Mouse (Mus musculus): ENCODE data around the gene Mpz.

The Mpz gene

DNA sequence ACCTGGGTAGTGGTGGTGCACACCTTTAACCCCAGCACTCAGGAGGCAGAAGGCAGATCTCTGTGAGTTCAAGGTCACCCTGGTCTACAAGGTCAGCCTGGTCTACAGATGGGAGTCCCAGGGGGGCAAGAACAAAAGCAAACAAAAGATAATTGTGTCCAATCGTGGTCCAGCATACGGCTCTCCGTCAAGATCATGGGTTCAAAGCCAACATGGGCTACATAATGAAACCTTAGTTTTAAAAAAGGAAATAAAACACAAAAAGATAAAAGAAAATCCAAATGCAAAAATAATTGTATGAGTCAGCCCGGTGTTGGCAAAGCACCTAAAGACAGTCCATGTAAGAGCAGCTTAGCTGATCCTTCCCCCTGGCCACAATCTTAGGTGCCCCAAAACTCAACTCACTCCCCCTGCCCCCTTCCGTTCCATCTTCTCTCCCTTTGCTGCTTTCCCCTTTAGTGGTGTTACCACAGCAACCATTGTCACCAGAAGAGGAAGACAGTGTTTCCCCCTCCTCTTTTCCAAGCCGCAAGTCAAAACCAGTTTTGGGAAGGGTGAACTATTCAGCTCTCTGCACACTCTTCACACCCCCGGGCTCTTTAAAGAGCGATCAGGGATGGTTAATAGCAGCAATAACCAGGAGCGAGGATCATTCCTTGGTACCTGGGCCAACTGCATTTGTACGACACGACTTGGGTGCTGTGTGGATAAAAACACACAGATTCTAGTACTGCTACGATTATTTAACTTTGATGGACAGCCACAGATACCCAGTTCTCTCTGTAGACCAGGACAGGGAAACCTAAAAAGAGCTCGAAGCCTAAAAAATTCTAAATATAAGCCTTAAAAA lies 37.6 kb downstream of the Mpz start:
- no peak for DNase-seq (ENCODE audit: low spot score in 2 of 2)

DNA sequence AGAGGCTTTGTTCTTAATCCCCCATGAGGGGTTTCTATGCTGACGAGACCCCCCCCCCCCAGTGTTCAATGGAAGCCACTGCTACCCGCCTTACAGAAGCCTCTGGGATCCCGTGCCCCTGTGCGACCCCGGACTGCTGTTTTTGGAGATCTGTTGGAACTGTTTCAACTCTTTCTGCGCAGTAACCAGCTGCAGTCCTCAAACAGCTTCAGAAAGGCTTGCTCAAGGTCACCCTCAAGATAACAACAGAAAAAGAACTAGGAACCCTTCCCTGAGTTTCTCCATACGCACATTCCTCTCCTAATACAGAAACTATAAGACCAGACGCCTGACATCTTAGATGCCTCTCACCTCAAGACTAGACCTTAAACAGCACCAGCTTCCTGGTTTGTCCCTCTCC lies 38.5 kb downstream of the Mpz start:
- no peak for DNase-seq (ENCODE audit: low spot score in 2 of 2)

DNA sequence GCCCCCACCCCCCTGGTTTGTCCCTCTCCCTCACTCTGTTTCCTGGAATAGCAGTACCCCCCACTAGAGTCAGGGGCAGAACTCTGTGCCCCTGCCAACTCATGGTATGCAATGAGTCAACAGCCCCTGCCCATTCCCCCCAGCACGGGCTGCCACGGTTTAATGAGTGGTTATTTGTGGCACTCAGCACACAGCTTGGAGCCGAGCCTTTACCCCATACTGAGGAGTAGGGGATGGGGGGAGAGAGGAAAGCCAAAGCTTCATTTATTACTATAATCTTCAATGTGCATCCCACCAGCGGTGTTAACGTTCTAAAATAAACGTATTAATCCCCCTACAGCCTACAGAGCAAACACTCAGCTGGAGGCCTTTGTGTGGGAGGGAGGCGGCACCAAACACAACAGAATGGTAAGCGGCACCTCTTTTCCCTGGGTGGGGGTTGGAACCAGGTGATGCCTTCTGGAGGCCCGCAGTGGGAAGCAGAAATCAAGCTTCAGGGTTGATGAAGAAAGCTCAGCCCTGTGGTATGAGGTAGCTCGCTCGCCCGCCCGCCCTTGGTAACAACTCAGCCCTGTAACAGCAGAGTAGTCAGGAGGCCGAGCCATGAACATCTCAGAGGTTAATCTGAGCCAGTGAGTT lies 39.1 kb downstream of the Mpz start:
- no peak for DNase-seq (ENCODE audit: low spot score in 2 of 2)

DNA sequence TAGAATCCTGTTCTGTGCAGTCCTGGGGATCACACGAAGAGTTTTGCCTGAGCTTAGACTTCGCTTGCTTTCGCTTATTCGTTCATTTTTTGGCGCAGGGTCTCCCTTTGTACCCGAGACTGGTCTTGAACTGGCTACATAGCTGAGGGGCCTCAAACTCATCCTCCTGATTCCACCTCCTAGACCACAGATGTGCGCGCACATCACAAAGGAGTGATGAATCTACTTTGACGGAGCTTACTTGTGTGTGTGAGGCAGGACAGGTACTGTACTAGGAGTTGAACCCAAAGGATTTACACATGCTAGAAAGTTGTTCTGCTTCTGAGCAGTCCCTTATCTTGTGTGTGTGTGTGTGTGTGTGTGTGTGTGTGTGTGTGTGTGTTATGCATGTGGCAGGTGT lies 40.3 kb downstream of the Mpz start:
- no peak for DNase-seq (ENCODE audit: low spot score in 2 of 2)

DNA sequence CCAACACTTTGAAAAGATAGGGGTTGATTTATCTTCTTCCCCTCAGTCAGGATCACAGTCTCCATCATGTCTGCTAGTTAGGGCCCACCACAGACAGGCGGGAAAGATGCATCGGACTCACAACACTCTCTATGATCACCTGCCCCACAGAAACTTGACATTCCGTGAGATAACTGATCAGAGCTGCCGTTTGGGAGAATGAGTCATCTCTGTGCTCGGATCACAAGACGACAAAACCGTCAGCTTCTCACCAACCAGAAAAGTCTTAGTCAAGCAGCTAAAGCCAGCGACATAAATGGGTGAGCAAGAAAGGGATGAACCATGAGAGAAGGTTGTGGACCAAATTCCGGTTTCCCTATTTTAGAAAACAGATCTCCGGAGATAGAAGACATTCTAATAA lies 41.8 kb downstream of the Mpz start:
- no peak for DNase-seq (ENCODE audit: low spot score in 2 of 2)

DNA sequence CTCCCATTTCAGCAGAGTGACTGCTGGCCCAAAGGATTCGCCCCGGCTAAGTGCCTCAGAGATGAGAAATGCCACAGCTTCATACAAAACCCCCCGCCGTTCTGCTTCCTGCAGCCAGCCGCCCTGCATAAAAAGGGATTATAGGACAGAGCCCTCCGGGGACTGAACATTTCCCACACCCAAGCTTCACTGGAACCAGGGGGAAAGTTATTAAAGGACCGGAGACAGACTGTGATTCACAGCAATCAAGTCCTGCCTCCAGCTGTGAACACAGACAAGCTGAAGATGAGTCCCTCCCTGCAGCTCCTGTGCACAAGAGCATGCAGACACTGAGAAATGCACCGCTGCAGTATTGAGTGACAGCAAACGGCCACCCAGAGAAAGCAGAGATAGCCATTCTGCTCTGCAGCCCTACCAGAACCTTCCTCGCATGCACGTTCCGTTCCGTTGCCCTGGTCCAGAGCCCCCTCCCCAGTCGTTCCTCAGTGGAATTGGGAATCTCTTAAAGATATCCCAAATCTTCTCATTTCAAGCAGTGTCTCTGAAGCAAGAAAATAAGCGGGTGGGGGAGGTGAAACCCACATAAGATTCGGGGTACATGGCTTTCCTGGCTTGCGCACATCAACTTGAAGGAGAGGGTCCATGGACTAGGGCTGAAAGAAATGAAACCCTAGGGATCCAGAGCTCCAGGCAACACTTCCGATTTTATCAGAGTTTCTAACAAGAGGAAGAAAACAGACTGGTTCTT lies 42.8 kb downstream of the Mpz start:
- DNase-seq (ENCODE audit: low spot score in 2 of 2) = no peak

DNA sequence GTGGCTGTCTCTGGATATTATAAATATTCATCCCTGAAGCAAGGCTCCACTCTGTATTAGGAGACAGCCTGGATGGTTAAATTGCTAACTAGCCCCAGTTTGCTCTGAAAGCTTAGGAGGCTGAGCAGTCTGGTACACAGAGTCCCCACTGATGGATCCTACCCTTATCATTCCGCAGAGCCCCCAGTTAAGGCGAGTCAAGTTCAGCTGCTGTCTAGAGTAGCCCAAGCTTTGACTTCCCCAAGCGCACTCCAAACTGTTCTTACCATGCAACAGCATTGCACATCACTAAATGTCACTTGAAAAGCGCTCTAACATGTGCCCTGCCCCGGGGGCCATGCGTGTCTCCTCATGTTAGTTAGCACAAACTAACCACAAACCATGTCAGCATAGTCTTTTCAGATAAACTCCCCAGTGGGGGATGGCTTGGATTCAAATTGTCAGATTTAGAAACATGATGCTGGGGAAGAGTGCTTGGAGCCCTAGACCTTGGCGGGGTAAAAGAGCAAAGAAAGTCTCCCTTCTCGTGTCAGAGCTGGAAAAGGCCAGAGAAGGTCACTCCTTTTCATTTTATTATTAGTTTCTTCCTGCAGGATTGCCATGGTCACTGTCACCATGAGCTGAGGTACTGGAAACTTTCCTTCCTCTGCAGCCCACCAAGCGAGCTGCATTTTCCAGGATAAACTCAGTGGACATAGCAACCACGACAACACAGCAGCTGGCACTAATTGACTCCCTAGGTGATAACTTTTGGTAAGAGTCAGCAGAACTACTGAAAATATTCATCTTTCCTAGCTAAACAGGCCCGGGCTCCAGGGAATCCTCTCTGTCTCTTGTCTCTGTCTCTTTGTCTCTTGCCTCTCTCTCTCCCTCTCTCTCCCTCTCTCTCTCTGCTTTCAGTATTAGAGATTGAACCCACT lies 43.7 kb downstream of the Mpz start:
- no peak for DNase-seq (ENCODE audit: low spot score in 2 of 2)

DNA sequence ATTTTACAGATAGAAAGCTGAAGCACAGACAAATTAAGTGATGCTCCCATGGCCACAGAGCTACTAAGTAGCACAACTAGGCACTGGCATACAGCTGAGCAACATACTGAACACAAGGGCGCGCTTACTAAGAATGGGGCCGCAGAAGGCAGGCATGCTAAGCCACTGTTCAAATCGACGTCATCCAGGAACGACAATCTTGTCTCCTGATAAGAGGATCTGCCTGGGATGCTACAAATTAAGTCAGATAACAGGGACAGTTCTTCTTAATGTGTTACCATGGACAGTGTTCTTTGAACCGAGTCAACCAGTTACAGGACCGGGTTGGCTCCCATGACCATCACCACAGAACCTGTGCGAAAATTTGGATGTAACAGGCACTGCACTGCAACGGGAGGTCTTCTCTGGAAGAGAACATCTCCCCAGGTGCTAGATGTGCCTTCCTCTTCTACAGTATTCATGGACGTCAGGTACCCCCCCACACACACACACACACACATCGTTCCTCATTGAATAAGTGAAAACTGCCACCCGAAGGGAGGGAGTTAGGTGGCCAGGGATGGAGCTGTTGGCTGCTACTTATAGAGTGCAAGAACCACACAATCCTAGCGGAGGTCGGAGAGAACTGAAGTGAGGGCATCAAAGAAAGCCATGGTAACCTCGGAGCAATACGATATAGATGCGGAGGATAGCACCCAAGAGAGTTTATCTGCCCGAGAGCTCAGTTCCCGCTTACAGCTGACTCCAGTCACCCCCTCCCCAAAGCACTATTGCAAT lies 44.7 kb downstream of the Mpz start:
- DNase-seq (ENCODE audit: low spot score in 2 of 2) = no peak

DNA sequence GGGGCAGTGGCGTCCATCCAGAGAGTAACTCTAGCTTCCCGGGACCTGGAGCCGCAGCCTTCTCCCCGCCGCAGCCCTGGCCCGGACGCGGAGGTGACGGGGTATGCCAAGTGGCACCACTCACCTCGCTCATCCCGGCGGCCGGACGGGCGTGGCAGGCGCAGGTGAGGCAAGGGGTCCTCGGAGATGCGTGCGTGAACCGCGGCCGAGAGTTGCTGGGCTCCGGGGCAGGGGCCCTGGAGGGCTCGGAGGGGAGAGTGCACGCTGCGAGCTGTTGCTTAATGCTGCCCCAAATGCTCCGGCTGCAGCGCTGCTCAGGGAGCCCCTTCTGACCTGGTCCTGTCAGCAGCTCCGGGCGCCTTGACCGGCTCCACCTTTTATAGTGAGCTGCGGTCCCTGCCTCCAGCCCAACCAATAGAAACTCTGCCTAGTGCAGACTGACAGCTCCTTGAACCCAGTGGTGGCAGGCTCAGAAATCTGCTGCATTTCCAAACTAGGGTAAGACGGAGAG lies 45.4 kb downstream of the Mpz start, which contains the start of gene Pcp4l1:
Gene Pcp4l1, minus strand, starts transcription at position 382 of the 511 bp plus-strand sequence.
- peak in 1 of 2 experiments; percentile 60 for DNase-seq (ENCODE audit: low spot score in 2 of 2)

DNA sequence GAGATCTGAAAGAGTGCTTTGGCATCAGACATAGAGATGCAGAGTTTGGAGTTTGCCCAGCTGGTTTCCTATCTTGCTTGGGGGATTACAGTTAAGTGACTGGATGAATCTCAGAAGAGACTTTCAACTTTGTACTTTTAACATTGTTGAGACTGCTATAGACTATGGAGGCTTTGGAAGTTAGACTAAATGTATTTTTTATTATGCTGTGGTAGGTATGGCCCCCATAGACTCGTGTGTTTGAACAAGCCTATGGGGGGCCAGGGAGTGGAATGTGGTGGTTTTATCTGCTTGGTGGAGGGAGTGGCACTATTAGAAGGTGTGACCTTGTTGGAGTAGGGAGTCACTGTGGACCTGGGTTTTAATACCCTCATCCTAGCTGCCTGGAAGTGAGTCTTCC lies 49.0 kb downstream of the Mpz start:
- no peak for DNase-seq (ENCODE audit: low spot score in 2 of 2)

DNA sequence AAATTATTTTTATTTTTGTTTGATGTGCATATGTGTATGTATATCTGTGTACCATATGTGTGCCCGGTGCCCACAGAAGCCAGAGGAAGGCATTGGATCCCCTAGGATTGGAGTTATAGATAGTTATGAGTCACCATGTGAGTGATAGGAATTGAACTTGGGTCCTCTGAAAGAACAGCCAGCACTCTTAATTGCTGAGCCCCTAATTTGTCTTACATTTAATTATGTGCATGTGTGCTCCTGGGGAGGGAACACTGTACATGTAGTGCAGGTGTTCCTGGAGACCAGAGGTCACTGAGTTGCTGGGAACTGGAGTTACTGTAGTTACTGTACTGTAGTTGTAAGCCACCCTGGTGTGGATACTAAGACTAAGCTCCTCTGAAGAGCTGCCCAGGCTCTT lies 50.3 kb downstream of the Mpz start:
- DNase-seq (ENCODE audit: low spot score in 2 of 2) = no peak

DNA sequence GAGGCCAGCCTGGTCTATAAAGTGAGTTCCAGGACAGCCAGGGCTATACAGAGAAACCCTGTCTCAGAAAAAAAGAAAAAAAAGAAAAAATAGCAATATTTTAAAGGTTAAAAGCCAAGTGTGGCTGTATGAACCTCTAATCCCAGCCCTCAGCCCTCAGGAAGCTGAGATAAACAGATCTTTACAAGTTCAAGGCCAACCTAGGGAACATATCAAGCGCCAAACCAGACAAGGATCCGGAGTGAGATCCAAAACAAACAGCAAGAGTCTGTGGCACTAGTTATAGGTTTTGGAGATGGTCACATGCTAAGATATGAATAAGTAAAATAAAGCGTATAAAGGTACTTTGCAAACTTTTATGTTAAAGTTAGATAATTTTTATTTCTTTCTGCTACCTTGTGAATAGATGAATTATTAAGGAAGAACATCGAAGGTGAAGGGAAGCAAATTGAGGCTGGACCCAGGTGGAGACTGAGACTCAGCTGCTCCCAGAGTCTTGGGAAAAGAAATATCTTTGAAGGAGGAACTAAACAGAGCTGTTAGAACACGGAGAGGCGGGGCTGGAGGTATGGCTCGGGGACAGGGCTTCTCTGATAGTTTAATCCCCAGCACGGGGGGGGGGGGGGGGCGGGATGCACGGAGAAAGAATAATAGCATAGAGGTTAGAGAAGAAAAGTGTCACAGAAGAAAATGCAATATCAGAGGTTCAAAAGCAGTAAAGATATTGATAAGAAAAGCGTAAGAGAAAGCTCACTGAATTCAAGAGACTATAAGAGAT lies 53.1 kb downstream of the Mpz start:
- DNase-seq (ENCODE audit: low spot score in 2 of 2) = no peak

DNA sequence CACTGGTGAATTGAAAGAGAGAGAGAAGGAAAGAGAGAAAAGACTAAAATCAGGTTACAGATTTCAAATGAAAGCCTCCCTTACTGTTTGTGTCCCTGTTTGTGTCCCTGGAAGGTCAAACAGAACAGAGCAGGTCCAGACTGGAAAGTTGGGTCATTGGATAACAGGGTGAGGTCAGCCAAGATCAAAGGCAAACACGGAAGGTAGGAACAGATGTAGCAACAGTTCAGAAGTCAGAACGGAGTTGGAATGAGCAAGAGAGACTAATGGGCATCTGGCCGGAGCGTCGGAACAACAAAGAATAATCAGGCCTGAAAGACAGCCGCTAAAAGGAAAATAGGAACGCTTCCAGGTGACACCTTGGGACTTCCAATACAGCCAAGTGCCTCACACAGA lies 53.7 kb downstream of the Mpz start:
- no peak for DNase-seq (ENCODE audit: low spot score in 2 of 2)

DNA sequence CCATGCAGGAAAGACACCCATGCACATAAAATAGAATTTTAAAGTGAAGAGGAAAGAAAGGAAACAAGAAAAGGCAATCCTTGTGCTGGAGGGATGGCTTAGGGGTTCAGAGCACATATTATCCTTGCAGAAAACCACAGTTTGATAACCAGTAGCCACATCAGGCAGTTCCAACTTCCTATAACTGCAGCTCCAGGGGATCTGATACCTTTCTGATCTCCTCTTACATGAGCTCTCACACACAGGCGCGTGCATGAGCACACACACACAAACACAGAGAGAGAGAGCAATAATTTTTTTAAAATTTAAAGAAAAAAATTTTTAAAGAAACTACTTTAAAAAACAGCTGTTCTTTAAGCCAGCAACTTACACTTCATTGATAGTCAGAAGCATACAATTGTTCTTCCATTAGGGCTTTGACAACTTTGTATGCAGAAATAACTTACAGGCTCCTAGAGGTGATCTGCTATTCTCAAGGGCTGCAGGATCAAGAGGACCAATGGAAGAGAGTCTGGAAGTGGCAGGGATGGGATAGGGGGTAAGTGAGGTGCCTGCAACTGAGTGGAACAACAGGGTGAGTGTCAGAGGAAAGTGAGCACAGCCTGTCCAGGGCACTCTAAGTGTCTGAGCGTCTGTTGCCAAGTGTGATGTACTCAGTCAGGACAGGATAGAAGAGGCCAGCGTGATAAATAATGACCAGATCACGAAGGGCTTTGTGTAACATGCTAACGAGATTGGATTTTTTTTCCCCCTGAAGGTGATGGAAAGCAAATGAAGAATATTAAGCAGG lies 55.4 kb downstream of the Mpz start:
- DNase-seq (ENCODE audit: low spot score in 2 of 2) = no peak

DNA sequence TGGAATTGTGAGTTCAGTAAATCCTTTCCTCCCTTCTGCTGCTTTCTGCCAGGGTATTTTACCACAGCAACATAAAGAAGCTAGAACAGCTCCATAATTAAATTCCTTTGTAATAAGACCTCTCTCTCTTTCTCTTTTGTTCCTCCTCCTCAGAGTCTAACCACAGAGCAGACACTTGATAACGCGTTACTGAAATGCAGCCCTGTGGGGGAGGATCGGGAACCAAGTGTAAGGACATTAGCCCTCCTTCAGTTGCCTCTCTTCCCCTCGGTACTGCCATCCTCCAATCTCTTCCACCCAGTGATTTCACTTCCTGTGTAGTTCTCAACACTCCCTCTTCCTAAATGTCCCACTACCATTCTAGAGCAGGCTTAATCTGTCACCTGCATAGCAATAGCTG lies 58.9 kb downstream of the Mpz start:
- DNase-seq (ENCODE audit: low spot score in 2 of 2) = no peak
